Mouse (Mus musculus): ENCODE data around the gene Dnajc12. TPM values are rescaled to one million over a fixed set of nuclear protein-coding genes. Genes with fewer than 3 reads are reported as not detected.

Gene Dnajc12
- 15.8 TPM for polyA plus RNA-seq (2014; fragmentation: Illumina TruSeq; extraction: RNeasy Lipid Tissue Mini Kit (QIAGEN cat#74804); ENCODE audit: low read depth, low replicate concordance)

DNA sequence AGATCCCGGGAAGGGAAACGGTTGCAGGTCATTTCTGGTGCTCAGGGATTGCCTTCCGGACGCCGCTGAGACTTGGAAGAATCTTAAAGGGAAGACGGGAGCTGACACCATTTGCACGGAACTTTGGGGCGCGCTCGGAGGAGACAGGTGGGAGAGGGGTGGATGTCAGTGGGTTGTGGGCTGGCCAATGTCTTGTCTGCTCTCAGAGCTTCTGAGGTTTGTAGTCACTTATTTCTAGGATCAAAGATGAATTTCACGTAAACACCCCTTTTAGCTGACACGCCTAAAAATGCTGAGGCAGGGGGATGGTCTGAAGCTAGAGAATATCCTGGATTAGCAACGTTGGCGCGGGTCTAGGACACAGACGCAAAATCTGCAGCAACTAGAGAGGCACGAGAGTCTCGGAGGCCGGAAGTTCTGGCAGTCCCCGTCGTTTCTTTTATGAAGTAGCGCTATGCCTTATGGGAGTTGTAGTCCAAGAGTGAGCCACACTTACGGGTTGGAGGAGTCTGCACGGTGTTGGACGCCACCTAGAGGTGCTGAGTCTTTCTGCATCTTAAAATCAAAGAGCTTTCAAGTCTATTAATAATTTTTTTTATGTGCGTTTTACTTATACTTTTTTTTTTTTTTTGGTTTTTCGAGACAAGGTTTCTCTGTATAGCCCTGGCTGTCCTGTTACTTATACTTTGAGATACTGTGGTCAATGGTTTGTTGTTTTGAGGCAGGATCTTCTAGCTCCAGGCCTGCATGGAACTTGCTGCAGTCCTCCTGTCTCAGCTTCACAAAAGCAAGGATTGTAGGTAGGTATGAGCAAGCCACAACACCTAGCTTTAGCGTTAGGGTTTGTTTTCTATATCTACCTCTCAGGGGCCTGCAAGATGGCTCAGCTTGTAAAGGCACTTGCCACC lies at the start of gene Dnajc12:
Dnajc12 (plus strand) TSS at position 72 of the 908 bp plus-strand sequence.

DNA sequence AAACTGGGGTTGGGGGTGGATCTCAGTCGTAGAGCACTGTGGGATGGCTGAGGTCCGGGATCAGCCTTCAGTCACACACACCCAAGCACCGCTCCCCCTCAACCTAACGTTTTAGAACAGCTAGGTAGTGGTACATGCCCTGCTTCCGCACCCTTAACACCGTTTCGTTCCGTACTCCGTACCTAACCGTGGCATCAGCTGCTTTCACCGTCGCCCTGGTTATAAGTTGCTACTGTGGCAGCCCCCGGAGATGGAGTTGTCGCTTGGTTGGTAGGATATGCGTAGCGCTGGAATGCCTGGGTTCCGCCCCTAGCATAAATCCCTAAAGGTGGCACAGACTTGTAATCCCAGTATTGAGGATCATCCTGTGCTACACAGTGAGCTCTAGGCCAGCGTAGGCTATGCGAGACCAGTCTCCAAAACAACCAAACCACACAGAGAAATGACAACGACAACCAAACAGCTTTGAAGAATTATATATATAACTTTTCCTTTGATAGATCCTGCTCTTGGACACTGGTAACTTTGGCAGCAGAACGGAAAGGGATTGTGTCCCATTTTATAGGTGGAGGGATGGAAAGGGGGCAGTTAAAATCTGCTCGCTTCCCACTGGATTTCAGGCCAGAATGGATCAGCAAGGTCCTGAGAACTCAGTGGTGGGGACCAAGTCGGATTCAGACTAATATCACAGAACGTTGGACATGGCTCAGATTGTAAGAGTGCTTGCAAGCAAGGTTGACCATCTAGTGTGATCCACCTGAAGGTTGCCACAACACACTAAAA lies 554 bp upstream of the Dnajc12 start, which contains the start of gene Sirt1:
Sirt1 (minus strand) TSS at position 207 of the 783 bp plus-strand sequence.

DNA sequence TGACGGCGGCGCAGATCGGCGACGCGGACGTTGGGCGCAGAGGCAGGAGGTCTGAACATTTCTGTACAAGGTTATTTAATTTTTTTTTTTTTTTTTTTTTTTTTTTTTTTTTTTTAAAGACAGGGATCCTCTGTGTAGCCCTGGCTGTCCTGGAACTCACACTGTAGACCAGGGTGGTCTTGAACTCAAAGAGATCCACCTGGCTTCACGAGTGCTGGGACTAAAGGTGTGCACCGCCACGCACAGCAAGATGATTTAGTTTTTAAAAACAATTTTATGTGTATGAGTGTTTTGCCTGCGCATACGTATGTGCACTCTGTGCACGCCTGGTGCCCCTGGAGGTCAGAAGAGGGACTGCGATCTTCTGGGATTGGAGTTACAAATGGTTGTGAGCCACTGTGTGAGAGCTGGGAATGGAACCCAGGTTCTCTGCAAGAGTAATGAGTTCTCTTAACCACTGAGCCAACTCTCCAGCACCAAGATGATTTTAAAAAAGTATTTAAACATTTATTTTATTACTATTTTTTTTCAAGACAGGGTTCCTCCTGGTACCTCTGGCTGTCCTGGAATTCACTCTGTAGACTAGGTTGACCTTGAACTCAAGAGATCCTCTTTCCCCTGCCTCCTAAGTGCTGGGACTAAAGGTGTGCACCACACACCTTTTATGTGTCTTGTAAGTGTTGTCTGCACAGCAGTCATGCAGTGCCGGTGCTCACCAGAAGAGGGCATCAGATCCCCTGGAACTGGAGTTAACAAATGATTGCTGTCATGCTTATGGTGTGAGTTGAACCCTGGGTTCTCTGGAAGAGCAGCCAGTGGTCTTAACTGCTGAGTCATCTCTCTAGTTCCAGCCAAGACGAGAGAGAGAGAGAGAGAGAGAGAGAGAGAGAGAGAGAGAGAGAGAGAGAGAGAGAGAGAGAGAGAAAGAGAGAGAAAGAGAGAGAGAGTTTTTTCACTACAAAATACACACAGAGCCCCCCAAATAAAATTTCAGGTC lies 39.8 kb downstream of the Dnajc12 start, which contains the start of gene Gm7075:
Gm7075 (minus strand) TSS at position 51 of the 997 bp plus-strand sequence.

DNA sequence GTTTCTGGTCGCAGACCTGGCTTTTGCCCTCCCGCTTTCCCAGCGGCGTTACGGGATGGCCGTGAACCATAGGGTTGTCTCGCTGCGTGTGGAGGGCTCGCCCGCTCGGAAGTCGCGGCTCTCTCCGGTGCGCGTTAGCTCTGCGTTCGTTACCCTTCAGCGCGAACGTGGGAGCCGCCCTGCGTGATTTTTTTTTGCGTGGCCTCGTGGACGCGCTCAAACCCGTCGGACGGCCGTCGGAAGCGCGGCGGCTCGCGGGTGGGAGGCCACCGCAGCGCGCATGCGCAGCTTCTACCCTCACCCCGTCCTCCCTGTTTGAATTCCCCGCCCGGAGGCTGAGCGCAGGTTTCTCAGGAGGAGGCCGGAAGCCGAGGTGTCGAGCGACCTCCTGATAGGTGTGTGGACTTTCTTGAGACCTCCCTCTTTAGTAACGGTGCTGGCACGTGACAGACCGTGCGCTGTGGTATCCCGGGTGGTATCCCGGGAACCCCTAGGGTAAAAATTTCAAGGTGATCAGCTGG lies 47.6 kb downstream of the Dnajc12 start, which contains the start of gene Ctnna3:
Ctnna3 (plus strand) TSS at position 314 of the 521 bp plus-strand sequence.

Other genes starting within 250 kb of the Dnajc12 start
- gene Mypn, start 178.5 kb upstream of the Dnajc12 start, polyA plus RNA-seq (2014; fragmentation: Illumina TruSeq; extraction: RNeasy Lipid Tissue Mini Kit (QIAGEN cat#74804); ENCODE audit: low read depth, low replicate concordance), result 73.2 TPM
- 41.6 TPM for gene Herc4, start 138.6 kb upstream of the Dnajc12 start, polyA plus RNA-seq (2014; fragmentation: Illumina TruSeq; extraction: RNeasy Lipid Tissue Mini Kit (QIAGEN cat#74804); ENCODE audit: low read depth, low replicate concordance)
- gene Sirt1, start 739 bp upstream of the Dnajc12 start, polyA plus RNA-seq (2014; fragmentation: Illumina TruSeq; extraction: RNeasy Lipid Tissue Mini Kit (QIAGEN cat#74804); ENCODE audit: low read depth, low replicate concordance), result 11.5 TPM
- not detected for gene Gm7075, start 39.3 kb downstream of the Dnajc12 start, polyA plus RNA-seq (2014; fragmentation: Illumina TruSeq; extraction: RNeasy Lipid Tissue Mini Kit (QIAGEN cat#74804); ENCODE audit: low read depth, low replicate concordance)
- 19.2 TPM for gene Ctnna3, start 47.7 kb downstream of the Dnajc12 start, polyA plus RNA-seq (2014; fragmentation: Illumina TruSeq; extraction: RNeasy Lipid Tissue Mini Kit (QIAGEN cat#74804); ENCODE audit: low read depth, low replicate concordance)

All from heart, adult 10 weeks (tissue).